Mouse (Mus musculus) naive thymus-derived CD4-positive, alpha-beta T cell, adult 5 months (primary cell): ENCODE measurements around the gene Magi3. TPM values are rescaled to one million over a fixed set of nuclear protein-coding genes. Genes with fewer than 3 reads are reported as not detected.

Source experiments
- polyA plus RNA-seq: library from polyadenylated mRNA; unstranded; fragments of 100-300 nt; shearing (Covaris generic); gene quantifications from one replicate; pipeline ENCODE4 v1.2.1, GENCODE M21; 2017

Gene Magi3
- polyA plus RNA-seq = 11.7 TPM

DNA sequence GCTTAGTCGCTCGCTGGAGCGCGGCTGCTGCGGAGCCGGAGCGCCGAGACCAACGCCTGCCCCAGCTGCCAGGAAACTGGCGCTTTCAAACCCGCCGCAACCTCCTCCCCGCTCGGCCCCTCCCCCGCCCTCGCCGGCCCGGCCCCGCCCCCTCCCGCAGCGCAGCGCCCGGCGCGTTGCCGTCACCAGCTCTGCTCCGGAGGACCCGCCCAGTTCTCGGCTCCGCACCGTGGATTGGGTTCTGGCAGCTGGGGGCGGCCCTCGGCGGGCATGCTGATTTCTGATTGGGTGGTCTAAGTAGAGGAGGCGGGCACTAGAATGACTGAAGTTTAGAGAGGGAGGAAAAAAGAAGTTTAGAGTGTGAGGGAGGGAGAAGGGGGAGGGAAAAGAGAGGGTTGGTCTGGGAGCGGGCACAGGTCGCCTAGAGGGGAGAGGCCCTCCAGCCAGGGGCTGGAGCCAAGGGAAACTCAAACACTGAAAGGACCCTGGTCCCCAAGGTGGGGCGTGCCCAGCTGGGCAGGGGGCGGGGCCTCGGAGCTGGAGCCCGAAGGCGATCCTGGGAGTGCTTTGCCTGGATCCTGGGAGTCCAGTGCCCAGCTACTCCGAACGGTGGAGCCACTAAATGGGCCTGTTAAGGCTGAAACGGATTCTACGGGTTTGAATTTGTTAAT lies at the start of gene Magi3:
Gene Magi3 (minus strand): TSS at position 80 of the 671 bp plus-strand sequence.

DNA sequence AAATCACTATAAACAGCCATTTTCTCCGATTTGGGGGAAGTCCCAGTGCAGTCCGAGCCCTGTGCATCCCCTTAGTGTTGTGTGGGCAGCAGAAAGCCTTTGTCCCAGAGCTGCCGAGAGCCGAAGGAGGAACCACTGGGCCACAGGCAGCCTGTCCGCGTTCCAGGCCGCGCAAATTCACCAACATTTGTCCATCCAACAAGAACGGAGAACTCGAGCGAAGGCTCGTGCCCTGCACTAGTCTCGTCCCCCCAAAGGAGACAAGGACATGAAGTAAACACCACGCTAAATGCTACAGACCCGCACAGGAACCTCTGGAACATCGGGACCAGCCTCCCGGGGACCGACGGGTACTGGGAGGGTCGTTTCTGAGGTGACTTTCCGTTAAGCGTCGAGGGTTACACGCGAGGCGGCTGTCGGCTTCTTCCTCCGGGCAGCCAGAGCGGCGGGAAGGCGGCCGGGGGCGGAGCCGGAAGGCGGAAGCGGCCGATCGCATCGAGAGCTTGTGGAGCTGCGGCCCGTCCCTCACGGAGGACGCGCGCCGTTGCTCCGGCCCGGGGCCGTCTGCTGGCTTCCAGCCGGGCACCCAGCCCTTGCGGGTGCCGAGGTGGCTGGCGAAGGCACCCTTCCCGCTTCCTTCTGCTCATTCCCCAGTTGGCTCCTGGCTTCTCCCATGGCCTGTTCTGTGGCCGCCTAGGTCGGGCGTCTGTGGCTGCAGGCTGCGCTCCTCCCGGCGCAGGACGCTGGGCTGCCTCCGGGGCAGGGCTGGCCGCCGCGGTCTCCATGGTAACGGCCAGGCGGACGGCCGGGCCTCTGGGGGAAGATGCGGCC lies 252.1 kb downstream of the Magi3 start, which contains the start of gene Phtf1:
Gene Phtf1 (plus strand): TSS at position 250 of the 831 bp plus-strand sequence.

